Mouse (Mus musculus): ENCODE measurements around the gene Fez2. TPM values are rescaled to one million over a fixed set of nuclear protein-coding genes. Genes with fewer than 3 reads are reported as not detected.

Fez2 gene
- polyA plus RNA-seq, 2 experiments, result 11.4 to 16.9 TPM

DNA sequence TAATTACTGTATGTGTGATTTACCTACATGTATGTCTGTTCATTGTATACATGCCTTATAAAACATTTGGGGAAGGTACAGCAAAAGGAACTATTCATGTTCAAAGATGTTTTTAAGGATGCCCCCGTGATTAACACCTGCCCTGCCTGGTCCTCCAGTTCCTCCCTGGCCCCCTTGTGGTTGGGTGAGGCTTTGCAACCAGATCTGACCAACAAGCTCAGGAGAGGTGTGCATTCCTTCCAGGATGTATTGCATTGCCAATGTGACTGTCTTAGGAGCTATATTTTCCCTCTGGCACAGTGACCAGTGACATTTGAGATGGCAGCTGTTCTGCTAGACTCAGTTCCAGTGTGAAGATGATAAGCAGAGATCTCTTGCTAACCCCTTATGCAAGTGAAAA, 16.8 kb upstream of the Fez2 start:
- Histone ChIP-seq H3K36me3 (replicated peaks; ENCODE audit: control insufficient read depth, insufficient read depth, low read depth) (no peaks in the 10 kb centered on the region), H3K4me3 (ENCODE audit: insufficient read depth in 1 of 2, low read depth in 2 of 2, low read length in 2 of 2) (no peak overlapping the region), H3K9me3 (ENCODE audit: control insufficient read depth, low read length) (no peaks in the 10 kb centered on the region), H3K4me1 (replicated peaks; ENCODE audit: control insufficient read depth in 2 of 2, insufficient read depth in 2 of 2, low read length in 1 of 2) (no peaks in the 10 kb centered on the region), H3K27me3 (ENCODE audit: control insufficient read depth, insufficient read depth, low read length) (no peaks in the 10 kb centered on the region), H3K4me2 (ENCODE audit: low read depth) (no peak overlapping the region), H3K27ac (no peak overlapping the region), H3K9ac (replicated peaks) (no peak overlapping the region)
- DNase-seq (ENCODE audit: low read depth in 3 of 3, low spot score in 3 of 3) (peak in 1 of 3 experiments; percentile 26), ATAC-seq (ENCODE audit: insufficient read depth) (no peak)
- WGBS (ENCODE audit: insufficient replicate concordance), result 17% methylated on average over 1 of the region's 1 CpGs
- no peak for TF ChIP-seq EP300 (IDR thresholded peaks at IDR 0.05; ENCODE audit: low read depth)
- TF ChIP-seq CTCF (IDR thresholded peaks at IDR 0.05; ENCODE audit: low read depth), result peak; percentile 94

DNA sequence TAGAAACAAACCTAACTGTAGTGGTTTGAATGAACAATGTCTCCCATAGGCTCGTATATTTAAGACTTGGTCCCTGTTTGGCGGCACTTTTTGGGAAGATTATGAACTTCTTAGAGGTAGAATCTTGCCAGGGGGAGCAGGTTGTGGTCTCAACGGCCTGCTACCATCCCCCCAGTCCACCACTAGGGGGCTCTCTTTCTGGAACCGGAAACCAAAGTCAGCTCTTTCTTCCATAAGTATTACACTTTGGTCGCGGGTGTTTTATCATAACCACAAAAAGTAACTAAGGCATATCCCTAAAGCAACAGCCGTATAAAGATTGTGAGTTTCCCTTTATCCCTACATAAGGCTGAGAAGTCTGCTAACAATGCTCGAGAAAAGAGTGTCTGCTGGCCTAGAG, 12.4 kb upstream of the Fez2 start:
- H3K4me1 ChIP-seq (replicated peaks; ENCODE audit: control insufficient read depth in 2 of 2, insufficient read depth in 2 of 2, low read length in 1 of 2), result no peaks in the 10 kb centered on the region
- no peaks in the 10 kb centered on the region for H3K36me3 ChIP-seq (replicated peaks; ENCODE audit: control insufficient read depth, insufficient read depth, low read depth)
- no peak for TF ChIP-seq EP300 (IDR thresholded peaks at IDR 0.05; ENCODE audit: low read depth)
- TF ChIP-seq CTCF (IDR thresholded peaks at IDR 0.05; ENCODE audit: low read depth), result peak; percentile 71
- H3K27ac ChIP-seq, result no peak overlapping the region
- H3K27me3 ChIP-seq (ENCODE audit: control insufficient read depth, insufficient read depth, low read length), result no peaks in the 10 kb centered on the region
- H3K9ac ChIP-seq (replicated peaks), result no peak overlapping the region
- DNase-seq (ENCODE audit: low read depth in 3 of 3, low spot score in 3 of 3), result no peak
- no peak overlapping the region for H3K4me2 ChIP-seq (ENCODE audit: low read depth)
- H3K4me3 ChIP-seq (ENCODE audit: insufficient read depth in 1 of 2, low read depth in 2 of 2, low read length in 2 of 2), result no peak overlapping the region
- ATAC-seq (ENCODE audit: insufficient read depth), result no peak
- H3K9me3 ChIP-seq (ENCODE audit: control insufficient read depth, low read length), result no peaks in the 10 kb centered on the region
- 40% methylated on average over 8 of the region's 8 CpGs for WGBS (ENCODE audit: insufficient replicate concordance)

DNA sequence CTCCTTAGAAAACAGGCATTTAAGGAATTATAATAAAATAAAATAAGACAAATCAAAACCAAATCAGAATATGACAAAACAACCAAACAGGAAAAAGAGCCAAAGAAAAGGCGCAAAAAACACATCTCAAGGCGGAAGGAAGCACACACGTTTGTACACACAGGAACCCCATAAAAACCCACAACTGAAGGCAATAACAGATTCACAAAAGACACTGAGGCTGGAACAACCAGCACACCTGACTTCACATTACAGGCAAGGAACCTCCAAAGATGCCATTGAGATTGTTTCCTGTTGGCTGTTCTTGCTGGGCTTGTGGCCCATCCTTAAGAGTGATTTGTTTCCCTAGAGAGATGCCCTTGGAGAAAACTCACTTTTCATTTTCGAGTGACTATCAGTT, 11.1 kb upstream of the Fez2 start:
- no peaks in the 10 kb centered on the region for H3K27me3 ChIP-seq (ENCODE audit: control insufficient read depth, insufficient read depth, low read length)
- no peak overlapping the region for H3K27ac ChIP-seq
- DNase-seq (ENCODE audit: low read depth in 3 of 3, low spot score in 3 of 3) (no peak), ATAC-seq (ENCODE audit: insufficient read depth) (no peak)
- H3K4me1 ChIP-seq (replicated peaks; ENCODE audit: control insufficient read depth in 2 of 2, insufficient read depth in 2 of 2, low read length in 1 of 2), result no peaks in the 10 kb centered on the region
- H3K9ac ChIP-seq (replicated peaks), result no peak overlapping the region
- TF ChIP-seq CTCF (IDR thresholded peaks at IDR 0.05; ENCODE audit: low read depth) (no peak), EP300 (IDR thresholded peaks at IDR 0.05; ENCODE audit: low read depth) (no peak)
- WGBS (ENCODE audit: insufficient replicate concordance), result 71% methylated on average over 4 of the region's 4 CpGs
- H3K4me2 ChIP-seq (ENCODE audit: low read depth), result no peak overlapping the region
- no peaks in the 10 kb centered on the region for H3K36me3 ChIP-seq (replicated peaks; ENCODE audit: control insufficient read depth, insufficient read depth, low read depth)
- H3K4me3 ChIP-seq (ENCODE audit: insufficient read depth in 1 of 2, low read depth in 2 of 2, low read length in 2 of 2), result no peak overlapping the region
- H3K9me3 ChIP-seq (ENCODE audit: control insufficient read depth, low read length), result no peaks in the 10 kb centered on the region

DNA sequence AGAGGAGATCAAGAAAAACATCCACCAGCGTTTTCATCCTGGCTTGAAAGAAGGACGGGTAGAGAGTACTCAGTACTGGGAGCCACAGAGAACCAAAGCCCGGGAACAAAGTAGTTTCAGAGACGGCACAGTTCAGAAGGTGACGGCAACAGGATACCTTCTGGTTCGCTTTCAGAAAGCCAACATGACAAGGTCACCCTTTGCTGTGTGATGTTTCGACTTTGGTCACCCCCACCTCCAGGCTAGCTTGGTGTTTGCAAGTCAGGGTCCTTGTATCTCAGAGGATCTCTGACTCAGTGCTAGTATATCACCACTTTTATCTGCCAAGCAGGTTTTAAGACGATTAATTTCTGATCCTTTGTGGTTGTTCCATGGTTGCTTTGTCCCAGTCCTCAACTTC, 7.1 kb upstream of the Fez2 start:
- DNase-seq (ENCODE audit: low read depth in 3 of 3, low spot score in 3 of 3), result no peak
- Histone ChIP-seq H3K9me3 (ENCODE audit: control insufficient read depth, low read length) (no peaks in the 10 kb centered on the region), H3K36me3 (replicated peaks; ENCODE audit: control insufficient read depth, insufficient read depth, low read depth) (no peaks in the 10 kb centered on the region), H3K4me1 (replicated peaks; ENCODE audit: control insufficient read depth in 2 of 2, insufficient read depth in 2 of 2, low read length in 1 of 2) (0 out of 4 replicates have a peak, but pooled peaks cover 0 to under 1% of the 10 kb centered on the region in 2 experiments), H3K4me3 (ENCODE audit: insufficient read depth in 1 of 2, low read depth in 2 of 2, low read length in 2 of 2) (no peak overlapping the region), H3K27ac (no peak overlapping the region), H3K4me2 (ENCODE audit: low read depth) (no peak overlapping the region), H3K9ac (replicated peaks) (no peak overlapping the region), H3K27me3 (ENCODE audit: control insufficient read depth, insufficient read depth, low read length) (no peaks in the 10 kb centered on the region)
- ATAC-seq (ENCODE audit: insufficient read depth), result no peak
- TF ChIP-seq CTCF (IDR thresholded peaks at IDR 0.05; ENCODE audit: low read depth) (no peak), EP300 (IDR thresholded peaks at IDR 0.05; ENCODE audit: low read depth) (no peak)
- 65% methylated on average over 8 of the region's 8 CpGs for WGBS (ENCODE audit: insufficient replicate concordance)

DNA sequence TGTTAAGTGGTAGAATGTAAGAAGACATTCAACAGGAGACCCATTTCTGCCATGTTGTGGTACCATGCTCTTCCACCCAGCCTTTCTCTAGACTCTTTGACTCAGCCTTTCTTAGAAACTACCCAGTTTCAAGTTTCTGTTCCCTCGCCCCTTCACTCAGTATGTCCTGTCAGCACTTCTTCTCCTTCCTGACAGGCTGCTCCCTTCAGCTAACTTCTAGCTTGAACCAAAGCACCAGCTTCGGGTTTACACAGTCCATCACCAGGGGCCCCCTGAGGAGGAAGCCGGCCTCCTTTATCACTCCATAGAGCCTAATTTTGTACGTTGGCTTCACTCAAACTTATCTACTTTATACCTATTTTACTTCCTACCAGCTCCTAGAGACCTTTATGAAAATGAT, 1.3 kb upstream of the Fez2 start:
- ATAC-seq (ENCODE audit: insufficient read depth), result no peak
- WGBS (ENCODE audit: insufficient replicate concordance), result 13% methylated on average over 4 of the region's 4 CpGs
- H3K27me3 ChIP-seq (ENCODE audit: control insufficient read depth, insufficient read depth, low read length), result no peaks in the 10 kb centered on the region

More for the DNA sequence above, 1.3 kb upstream of the Fez2 start:
- H3K4me3 ChIP-seq (ENCODE audit: insufficient read depth in 1 of 2, low read depth in 2 of 2, low read length in 2 of 2), result no peak overlapping the region
- H3K9ac ChIP-seq (replicated peaks), result no peak overlapping the region
- DNase-seq (ENCODE audit: low read depth in 3 of 3, low spot score in 3 of 3), result no peak
- TF ChIP-seq CTCF (IDR thresholded peaks at IDR 0.05; ENCODE audit: low read depth) (no peak), EP300 (IDR thresholded peaks at IDR 0.05; ENCODE audit: low read depth) (no peak)
- H3K4me1 ChIP-seq (replicated peaks; ENCODE audit: control insufficient read depth in 2 of 2, insufficient read depth in 2 of 2, low read length in 1 of 2), result peaks cover 17 to 33% of the 10 kb centered on the region in 2 experiments
- no peak overlapping the region for H3K4me2 ChIP-seq (ENCODE audit: low read depth)
- no peaks in the 10 kb centered on the region for H3K9me3 ChIP-seq (ENCODE audit: control insufficient read depth, low read length)
- no peaks in the 10 kb centered on the region for H3K36me3 ChIP-seq (replicated peaks; ENCODE audit: control insufficient read depth, insufficient read depth, low read depth)
- H3K27ac ChIP-seq, result no peak overlapping the region

Measured in liver, embryonic 14.5 days (tissue).